Comparison of ENCODE assay signal across 8 mouse cellular contexts in the genomic region with DNA sequence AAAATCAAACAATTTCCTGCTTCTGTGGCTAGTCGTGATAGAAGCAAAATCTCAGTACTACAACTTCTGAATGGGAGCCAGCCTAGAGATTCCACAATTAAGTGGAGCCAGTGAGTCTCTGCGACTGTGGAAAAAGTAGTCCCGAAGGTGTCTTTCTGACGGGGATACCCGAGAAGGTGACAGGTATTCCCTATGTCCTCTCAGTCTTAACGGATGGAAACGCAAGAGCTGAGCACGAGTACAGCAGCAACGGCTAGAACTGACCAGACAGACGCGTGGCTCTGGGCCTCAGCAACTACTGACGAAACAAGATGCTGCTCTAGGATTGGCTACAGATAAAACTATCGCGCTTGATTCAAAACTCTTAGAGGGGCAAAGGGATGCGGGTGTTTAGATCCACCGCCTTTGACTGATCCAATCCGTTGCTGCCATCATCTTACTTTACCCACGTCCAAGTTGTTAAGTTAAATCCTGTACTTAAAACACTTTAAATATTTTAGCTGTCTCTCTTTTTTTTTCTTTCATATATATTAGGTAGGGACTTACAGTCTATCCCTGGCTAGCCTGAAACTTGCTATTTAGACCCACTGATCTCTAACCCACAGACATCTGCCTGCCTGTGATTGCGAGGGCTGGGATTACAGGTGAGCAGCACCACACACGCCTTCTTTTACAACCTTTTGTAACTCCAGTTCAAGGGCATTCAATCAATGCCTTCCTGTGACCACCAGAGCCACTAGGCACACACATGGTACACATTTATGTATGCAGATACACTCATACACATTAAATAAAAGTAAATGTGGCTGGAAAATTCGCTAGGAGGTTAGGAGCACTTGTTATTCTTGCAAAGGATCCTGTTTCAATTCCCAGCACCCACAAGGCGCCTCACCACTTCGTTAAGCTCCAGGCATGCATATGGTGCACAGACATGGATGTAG. TPM values are rescaled to one million over a fixed set of nuclear protein-coding genes. Genes with fewer than 3 reads are reported as not detected.
DNase-seq lines count a peak whose midpoint lies in the region; ATAC-seq and TF ChIP-seq lines count a peak whose summit lies in the region.

Gene Nasp (minus strand): TSS at position 220 of the 941 bp plus-strand sequence.

- no peaks in the 10 kb centered on the region for H3K4me1 ChIP-seq in ES-Bruce4 (ENCODE audit: control insufficient read depth, insufficient read depth, low read length)
- peaks cover 31% of the 10 kb centered on the region for H3K4me1 ChIP-seq in forebrain, embryonic 13.5 days
- H3K4me1 ChIP-seq in liver, postnatal 0 days (ENCODE audit: insufficient read depth): peaks cover 16% of the 10 kb centered on the region
- H3K4me1 ChIP-seq in neural tube, embryonic 14.5 days (ENCODE audit: control insufficient read depth, insufficient read depth, low read length): 0 out of 2 replicates have a peak, but pooled peaks cover 3% of the 10 kb centered on the region

- TF ChIP-seq POLR2A in ES-Bruce4 (IDR thresholded peaks at IDR 0.05; ENCODE audit: insufficient read depth, low read length): no peak

- TF ChIP-seq CTCF in ES-Bruce4 (IDR thresholded peaks at IDR 0.05; ENCODE audit: low read depth, low read length): no peak
- TF ChIP-seq CTCF in liver, postnatal 0 days (IDR thresholded peaks at IDR 0.05; ENCODE audit: low read depth): no peak

- H3K9me3 ChIP-seq in ES-Bruce4 (replicated peaks; ENCODE audit: control insufficient read depth, insufficient read depth, low read length, poor library complexity, severe bottlenecking): no peaks in the 10 kb centered on the region
- H3K9me3 ChIP-seq in forebrain, embryonic 13.5 days (replicated peaks): no peaks in the 10 kb centered on the region
- H3K9me3 ChIP-seq in liver, postnatal 0 days (ENCODE audit: low read length): no peaks in the 10 kb centered on the region
- H3K9me3 ChIP-seq in neural tube, embryonic 14.5 days (ENCODE audit: control insufficient read depth, low read length): no peaks in the 10 kb centered on the region

- peak within 1 kb of the TSS; percentile 88 for H3K27ac ChIP-seq in ES-Bruce4 (ENCODE audit: insufficient read depth, low read length)
- peak within 1 kb of the TSS; percentile 98 for H3K27ac ChIP-seq in forebrain, embryonic 13.5 days
- H3K27ac ChIP-seq in liver, postnatal 0 days (ENCODE audit: low read depth): peak within 1 kb of the TSS; percentile 94
- peak within 1 kb of the TSS; percentile 93 for H3K27ac ChIP-seq in neural tube, embryonic 14.5 days (ENCODE audit: low read depth, low read length)

- H3K9ac ChIP-seq in ES-Bruce4 (ENCODE audit: low read depth, poor library complexity, severe bottlenecking): peak within 1 kb of the TSS; percentile 93
- peak within 1 kb of the TSS; percentile 93 for H3K9ac ChIP-seq in forebrain, embryonic 13.5 days
- H3K9ac ChIP-seq in liver, postnatal 0 days (replicated peaks): peak within 1 kb of the TSS; percentile 96
- peak within 1 kb of the TSS; percentile 72 for H3K9ac ChIP-seq in neural tube, embryonic 14.5 days (replicated peaks; ENCODE audit: low read depth, low read length)

- ATAC-seq in forebrain, embryonic 13.5 days: peak; percentile 87
- peak; percentile 83 for ATAC-seq in liver, postnatal 0 days
- peak; percentile 89 for ATAC-seq in neural tube, embryonic 14.5 days (ENCODE audit: low read depth)

- no peak; the same call in 1 of the 2 replicates for TF ChIP-seq EP300 in ES-Bruce4 (IDR thresholded peaks at IDR 0.05; ENCODE audit: insufficient read depth, low read depth, low read length)
- no peak for TF ChIP-seq EP300 in liver, postnatal 0 days (IDR thresholded peaks at IDR 0.05; ENCODE audit: low read depth)

- peaks cover 17% of the 10 kb centered on the region for H3K36me3 ChIP-seq in ES-Bruce4 (ENCODE audit: control insufficient read depth, insufficient read depth, low read length, poor library complexity, severe bottlenecking)
- peaks cover 10% of the 10 kb centered on the region; the same call in 1 of the 2 replicates for H3K36me3 ChIP-seq in forebrain, embryonic 13.5 days (ENCODE audit: poor library complexity, severe bottlenecking)
- 0 out of 2 replicates have a peak, but pooled peaks cover 4% of the 10 kb centered on the region for H3K36me3 ChIP-seq in liver, postnatal 0 days (replicated peaks; ENCODE audit: insufficient read depth, low read length)
- H3K36me3 ChIP-seq in neural tube, embryonic 14.5 days (ENCODE audit: control insufficient read depth, insufficient read depth, low read length): no peaks in the 10 kb centered on the region

- intact Hi-C loops in heart, postnatal 10 days (cut with DNase I): no loop called here

- H3K4me2 ChIP-seq in forebrain, embryonic 13.5 days: peak within 1 kb of the TSS; percentile 74
- H3K4me2 ChIP-seq in liver, postnatal 0 days (ENCODE audit: low read depth, low read length): peak within 1 kb of the TSS; percentile 97
- H3K4me2 ChIP-seq in neural tube, embryonic 14.5 days (ENCODE audit: low read depth, low read length): peak within 1 kb of the TSS; percentile 83

- DNase-seq in c-Kit-positive CD71-positive TER-119-positive erythroid progenitor cells, embryonic 14.5 days (ENCODE audit: low spot score): peak; percentile 84
- DNase-seq in heart, postnatal 10 days: peak; percentile 90 to 92
- peak; percentile 71 for DNase-seq in large intestine, adult 2 months (ENCODE audit: low read depth, low spot score)
- DNase-seq in liver, postnatal 0 days: peak; percentile 77
- DNase-seq in testis, postnatal 10 days (ENCODE audit: low spot score): peak; percentile 73

- 7% methylated on average over 23 of the region's 23 CpGs for WGBS in forebrain, embryonic 13.5 days
- 7% methylated on average over 23 of the region's 23 CpGs for WGBS in large intestine, adult 2 months
- WGBS in liver, postnatal 0 days (ENCODE audit: insufficient replicate concordance): 7% methylated on average over 23 of the region's 23 CpGs
- WGBS in neural tube, embryonic 14.5 days: 7% methylated on average over 23 of the region's 23 CpGs

- peak within 1 kb of the TSS; percentile 98 for H3K4me3 ChIP-seq in ES-Bruce4 (ENCODE audit: low read depth, low read length)
- peak within 1 kb of the TSS; percentile 99 for H3K4me3 ChIP-seq in forebrain, embryonic 13.5 days
- peak within 1 kb of the TSS; percentile 98 for H3K4me3 ChIP-seq in liver, postnatal 0 days (ENCODE audit: low read depth, low read length)
- peak within 1 kb of the TSS; percentile 83 for H3K4me3 ChIP-seq in neural tube, embryonic 14.5 days (ENCODE audit: low read depth, low read length)

- H3K27me3 ChIP-seq in ES-Bruce4 (ENCODE audit: control insufficient read depth, insufficient read depth, low read length, poor library complexity, severe bottlenecking): no peaks in the 10 kb centered on the region
- no peaks in the 10 kb centered on the region for H3K27me3 ChIP-seq in forebrain, embryonic 13.5 days
- no peaks in the 10 kb centered on the region for H3K27me3 ChIP-seq in liver, postnatal 0 days (ENCODE audit: insufficient read depth, low read length)
- no peaks in the 10 kb centered on the region for H3K27me3 ChIP-seq in neural tube, embryonic 14.5 days (ENCODE audit: control insufficient read depth, insufficient read depth, low read length)

RNA-seq across cellular contexts. Expression of gene Nasp, which starts in this region (rescaled TPM):
- 514 and 595 TPM in 2 replicates for polyA plus RNA-seq in ES-Bruce4 (2011; ENCODE audit: insufficient read depth, insufficient read length, low read depth, missing spikeins)
- 201 and 217 TPM in 2 replicates for polyA plus RNA-seq in forebrain, embryonic 13.5 days (2015; fragmentation: Nextera tagmentation; extraction: Ambion mirVana)
- total RNA-seq in heart, postnatal 10 days (2021): 10 to 100 TPM; 46.4 to 53.6 TPM
- polyA plus RNA-seq in large intestine, adult 2 months (2012; rRNA removed): 5.4 and 6.0 TPM in 2 replicates
- 30.0 and 30.6 TPM in 2 replicates for polyA plus RNA-seq in liver, postnatal 0 days (2015; fragmentation: Nextera tagmentation; extraction: Ambion mirVana)
- 90.6 and 105 TPM in 2 replicates for polyA plus RNA-seq in neural tube, embryonic 14.5 days (2014; fragmentation: Nextera tagmentation; extraction: Ambion mirVana)

Comparison
In these comparisons a context has a peak if more than half of its experiments do, and no peak if none do; other contexts are left out.
1. Peak in every context shown above with its lines: DNase-seq, ATAC-seq, H3K4me3 ChIP-seq and H3K27ac ChIP-seq.